8 mouse cellular contexts compared by ENCODE assay signal in the genomic region with DNA sequence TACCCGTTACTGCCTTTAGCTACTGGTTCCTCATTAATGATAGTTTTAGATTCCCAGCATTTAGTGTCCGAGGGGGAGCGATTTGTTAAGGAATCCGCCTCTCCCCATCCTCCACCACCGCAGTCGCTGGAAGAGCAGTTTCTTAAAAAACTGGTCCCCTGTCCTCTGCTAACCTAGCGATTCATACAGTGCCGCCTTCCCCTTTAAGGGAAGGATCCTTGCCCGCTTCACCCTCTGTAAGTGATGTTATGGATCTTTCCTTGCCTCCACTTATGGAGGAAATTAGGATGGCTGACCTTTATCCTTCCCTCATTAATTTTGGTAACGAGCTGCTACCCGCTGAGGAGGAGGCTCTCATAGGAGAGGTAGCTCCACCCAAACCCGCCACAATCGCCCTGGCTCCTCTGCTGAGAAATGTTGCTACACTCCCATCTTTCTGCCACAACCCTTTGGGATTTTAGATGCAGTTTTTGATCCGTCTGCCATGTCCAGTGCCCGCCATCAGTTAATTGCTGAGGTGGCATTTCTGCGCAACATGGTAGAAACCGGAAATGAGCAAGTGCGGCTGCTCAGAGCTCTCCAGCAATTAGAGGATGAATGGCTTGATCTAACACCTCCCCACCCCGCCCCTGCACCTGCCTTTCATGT. TPM values are rescaled to one million over a fixed set of nuclear protein-coding genes. Genes with fewer than 3 reads are reported as not detected.
DNase-seq lines count a peak whose midpoint lies in the region; ATAC-seq and TF ChIP-seq lines count a peak whose summit lies in the region.

No protein-coding gene starts in this region.

- H3K27me3 ChIP-seq in forebrain, embryonic 11.5 days (ENCODE audit: control insufficient read depth, insufficient read depth, low read length), result no peaks in the 10 kb centered on the region; the same call in 1 of the 2 replicates
- H3K27me3 ChIP-seq in liver, embryonic 16.5 days (ENCODE audit: control insufficient read depth, insufficient read depth, low read depth, low read length), result peaks cover 3% of the 10 kb centered on the region; the same call in 1 of the 2 replicates
- H3K27me3 ChIP-seq in neural tube, embryonic 11.5 days (ENCODE audit: control insufficient read depth, insufficient read depth, low read length), result no peaks in the 10 kb centered on the region
- no peaks in the 10 kb centered on the region for H3K27me3 ChIP-seq in testis, adult 2 months (ENCODE audit: control insufficient read depth, insufficient read depth, low read length)

- DNase-seq in CD8-positive naive resting alpha-beta T cell, adult 2 months (ENCODE audit: low read depth in 2 of 2, low spot score in 2 of 2), result peak; percentile 32 to 56
- peak; percentile 91 for DNase-seq in brain, embryonic 14.5 days (ENCODE audit: low read depth)
- peak; percentile 66 for DNase-seq in forebrain, embryonic 11.5 days (ENCODE audit: low spot score)
- DNase-seq in layer of hippocampus, adult 18-20 months (ENCODE audit: low spot score in 2 of 2), result peak; percentile 75 to 88
- DNase-seq in neural tube, embryonic 11.5 days (ENCODE audit: low spot score), result peak; percentile 54

- peak overlapping the region; percentile 49 for H3K4me3 ChIP-seq in forebrain, embryonic 11.5 days (ENCODE audit: low read depth, low read length)
- H3K4me3 ChIP-seq in liver, embryonic 16.5 days (ENCODE audit: low read depth, low read length), result peak overlapping the region; percentile 58
- H3K4me3 ChIP-seq in neural tube, embryonic 11.5 days (ENCODE audit: low read depth, low read length), result peak overlapping the region; percentile 53
- peak overlapping the region; percentile 93 for H3K4me3 ChIP-seq in testis, adult 2 months (ENCODE audit: control insufficient read depth, low read depth, low read length)

- no peak for TF ChIP-seq CTCF in brain, embryonic 14.5 days (IDR thresholded peaks at IDR 0.05; ENCODE audit: borderline replicate concordance, extremely low read depth, insufficient read depth, insufficient read length)
- no peak for TF ChIP-seq CTCF in testis, adult 2 months (IDR thresholded peaks at IDR 0.05; ENCODE audit: control insufficient read depth, insufficient read depth, insufficient replicate concordance, low read depth, low read length)

- peak overlapping the region; percentile 71 for H3K4me2 ChIP-seq in forebrain, embryonic 11.5 days (ENCODE audit: low read depth, low read length, severe bottlenecking)
- peak overlapping the region; percentile 80 for H3K4me2 ChIP-seq in liver, embryonic 16.5 days (ENCODE audit: low read depth, low read length)
- H3K4me2 ChIP-seq in neural tube, embryonic 11.5 days (ENCODE audit: low read depth), result peak overlapping the region; percentile 70

- H3K9me3 ChIP-seq in forebrain, embryonic 11.5 days (ENCODE audit: control insufficient read depth, low read length), result no peaks in the 10 kb centered on the region
- no peaks in the 10 kb centered on the region for H3K9me3 ChIP-seq in liver, embryonic 16.5 days (replicated peaks; ENCODE audit: control insufficient read depth, low read length)
- no peaks in the 10 kb centered on the region for H3K9me3 ChIP-seq in neural tube, embryonic 11.5 days (ENCODE audit: control insufficient read depth, low read length)

- peak overlapping the region; percentile 69 for H3K9ac ChIP-seq in forebrain, embryonic 11.5 days (ENCODE audit: low read length)
- H3K9ac ChIP-seq in liver, embryonic 16.5 days (ENCODE audit: low read depth, low read length), result peak overlapping the region; percentile 33; the same call in 1 of the 2 replicates
- H3K9ac ChIP-seq in neural tube, embryonic 11.5 days (ENCODE audit: low read length), result peak overlapping the region; percentile 61

- TF ChIP-seq POLR2A in brain, embryonic 14.5 days (IDR thresholded peaks at IDR 0.05; ENCODE audit: borderline replicate concordance, extremely low read depth, insufficient read depth, insufficient read length, poor library complexity, severe bottlenecking), result no peak
- no peak; the same call in 1 of the 2 replicates for TF ChIP-seq POLR2A in testis, adult 2 months (IDR thresholded peaks at IDR 0.05; ENCODE audit: control insufficient read depth, low read depth, low read length)

- ATAC-seq in forebrain, embryonic 11.5 days (replicated peaks; ENCODE audit: low FRiP score), result peak; percentile 87
- peak; percentile 62 to 76 for ATAC-seq in hematopoietic stem cell, adult 5-6 weeks (replicated peaks in 1 of 2; ENCODE audit: insufficient read depth in 1 of 2, low FRiP score in 2 of 2, low TSS enrichment in 1 of 2, low read depth in 1 of 2, poor library complexity in 2 of 2, severe bottlenecking in 2 of 2)
- ATAC-seq in liver, embryonic 16.5 days (ENCODE audit: low read depth), result no peak
- peak; percentile 60 for ATAC-seq in neural tube, embryonic 11.5 days (ENCODE audit: insufficient read depth, low FRiP score, low TSS enrichment)

- no peaks in the 10 kb centered on the region for H3K4me1 ChIP-seq in forebrain, embryonic 11.5 days (replicated peaks; ENCODE audit: control insufficient read depth, insufficient read depth, low read length)
- no peaks in the 10 kb centered on the region; the same call in 1 of the 2 replicates for H3K4me1 ChIP-seq in liver, embryonic 16.5 days (ENCODE audit: control insufficient read depth, low read depth, low read length)
- no peaks in the 10 kb centered on the region for H3K4me1 ChIP-seq in neural tube, embryonic 11.5 days (ENCODE audit: control insufficient read depth, insufficient read depth, low read length)
- H3K4me1 ChIP-seq in testis, adult 2 months (ENCODE audit: control insufficient read depth, insufficient read depth, low read length), result peaks cover 9% of the 10 kb centered on the region; the same call in 1 of the 2 replicates

- under 1% methylated on average over 19 of the region's 19 CpGs for WGBS in forebrain, embryonic 11.5 days
- under 1% methylated on average over 19 of the region's 19 CpGs for WGBS in liver, embryonic 16.5 days (ENCODE audit: insufficient replicate concordance)
- under 1% methylated on average over 19 of the region's 19 CpGs for WGBS in neural tube, embryonic 11.5 days

- H3K36me3 ChIP-seq in forebrain, embryonic 11.5 days (ENCODE audit: control insufficient read depth, insufficient read depth, low read length), result no peaks in the 10 kb centered on the region
- no peaks in the 10 kb centered on the region for H3K36me3 ChIP-seq in liver, embryonic 16.5 days (ENCODE audit: control insufficient read depth, insufficient read depth)
- H3K36me3 ChIP-seq in neural tube, embryonic 11.5 days (ENCODE audit: control insufficient read depth, insufficient read depth, low read length), result no peaks in the 10 kb centered on the region
- no peaks in the 10 kb centered on the region for H3K36me3 ChIP-seq in testis, adult 2 months (ENCODE audit: control insufficient read depth, insufficient read depth, low read length)

- peak overlapping the region; percentile 76 for H3K27ac ChIP-seq in forebrain, embryonic 11.5 days (ENCODE audit: low read depth, low read length)
- no peak overlapping the region for H3K27ac ChIP-seq in liver, embryonic 16.5 days (ENCODE audit: low read length)
- peak overlapping the region; percentile 50; the same call in 1 of the 2 replicates for H3K27ac ChIP-seq in neural tube, embryonic 11.5 days (ENCODE audit: low read depth, low read length)
- H3K27ac ChIP-seq in testis, adult 2 months (ENCODE audit: control insufficient read depth, insufficient read depth, low read depth, low read length), result peak overlapping the region; percentile 97

RNA-seq across cellular contexts. Expression of a gene that starts 10.8 kb away (rescaled TPM):
- polyA plus RNA-seq in brain, embryonic 14.5 days (2012; rRNA removed), result not detected in 2 replicates
- not detected in 2 replicates for polyA plus RNA-seq in forebrain, embryonic 11.5 days (2014; fragmentation: Nextera tagmentation; extraction: Ambion mirVana)
- total RNA-seq in hematopoietic stem cell, adult 5-6 weeks (2017), result not detected in 2 replicates
- not detected for total RNA-seq in layer of hippocampus, adult 18-20 months (2021)
- not detected in 2 replicates for polyA plus RNA-seq in liver, embryonic 16.5 days (2015; fragmentation: Nextera tagmentation; extraction: Ambion mirVana)
- polyA plus RNA-seq in neural tube, embryonic 11.5 days (2014; fragmentation: Nextera tagmentation; extraction: Ambion mirVana), result not detected in 2 replicates
- not detected in 2 replicates for polyA plus RNA-seq in testis, adult 2 months (2012; rRNA removed)

RNA-seq across cellular contexts. Expression of a gene that starts 28.9 kb away (rescaled TPM):
- not detected in 2 replicates for polyA plus RNA-seq in brain, embryonic 14.5 days (2012; rRNA removed)
- 0.33 TPM in 2 replicates for polyA plus RNA-seq in forebrain, embryonic 11.5 days (2014; fragmentation: Nextera tagmentation; extraction: Ambion mirVana)
- not detected in 2 replicates for total RNA-seq in hematopoietic stem cell, adult 5-6 weeks (2017)
- total RNA-seq in layer of hippocampus, adult 18-20 months (2021), result not detected
- not detected in 2 replicates for polyA plus RNA-seq in liver, embryonic 16.5 days (2015; fragmentation: Nextera tagmentation; extraction: Ambion mirVana)
- polyA plus RNA-seq in neural tube, embryonic 11.5 days (2014; fragmentation: Nextera tagmentation; extraction: Ambion mirVana), result not detected in 2 replicates
- 0.12 TPM in 1 of 2 replicates, not detected in the other for polyA plus RNA-seq in testis, adult 2 months (2012; rRNA removed)

RNA-seq across cellular contexts. Expression of a gene that starts 43.1 kb away (rescaled TPM):
- polyA plus RNA-seq in brain, embryonic 14.5 days (2012; rRNA removed), result 45.9 and 47.9 TPM in 2 replicates
- 22.0 and 23.0 TPM in 2 replicates for polyA plus RNA-seq in forebrain, embryonic 11.5 days (2014; fragmentation: Nextera tagmentation; extraction: Ambion mirVana)
- total RNA-seq in hematopoietic stem cell, adult 5-6 weeks (2017), result 27.0 and 28.5 TPM in 2 replicates
- 10 to 100 TPM; 22.0 to 23.3 TPM for total RNA-seq in layer of hippocampus, adult 18-20 months (2021)
- polyA plus RNA-seq in liver, embryonic 16.5 days (2015; fragmentation: Nextera tagmentation; extraction: Ambion mirVana), result 4.6 and 5.0 TPM in 2 replicates
- polyA plus RNA-seq in neural tube, embryonic 11.5 days (2014; fragmentation: Nextera tagmentation; extraction: Ambion mirVana), result 18.0 and 19.8 TPM in 2 replicates
- polyA plus RNA-seq in testis, adult 2 months (2012; rRNA removed), result 44.3 and 45.4 TPM in 2 replicates

RNA-seq across cellular contexts. Expression of a gene that starts 53.1 kb away (rescaled TPM):
- not detected in 2 replicates for polyA plus RNA-seq in brain, embryonic 14.5 days (2012; rRNA removed)
- polyA plus RNA-seq in forebrain, embryonic 11.5 days (2014; fragmentation: Nextera tagmentation; extraction: Ambion mirVana), result not detected in 2 replicates
- not detected in 2 replicates for total RNA-seq in hematopoietic stem cell, adult 5-6 weeks (2017)
- not detected for total RNA-seq in layer of hippocampus, adult 18-20 months (2021)
- not detected in 2 replicates for polyA plus RNA-seq in liver, embryonic 16.5 days (2015; fragmentation: Nextera tagmentation; extraction: Ambion mirVana)
- polyA plus RNA-seq in neural tube, embryonic 11.5 days (2014; fragmentation: Nextera tagmentation; extraction: Ambion mirVana), result not detected in 2 replicates
- polyA plus RNA-seq in testis, adult 2 months (2012; rRNA removed), result 0.12 and 0.16 TPM in 2 replicates

RNA-seq across cellular contexts. Expression of a gene that starts 57.3 kb away (rescaled TPM):
- 76.1 and 111 TPM in 2 replicates for polyA plus RNA-seq in brain, embryonic 14.5 days (2012; rRNA removed)
- polyA plus RNA-seq in forebrain, embryonic 11.5 days (2014; fragmentation: Nextera tagmentation; extraction: Ambion mirVana), result 82.2 and 89.0 TPM in 2 replicates
- total RNA-seq in hematopoietic stem cell, adult 5-6 weeks (2017), result 32.9 and 39.8 TPM in 2 replicates
- total RNA-seq in layer of hippocampus, adult 18-20 months (2021), result 10 to 100 TPM; 43.8 to 45.2 TPM
- 54.1 and 59.3 TPM in 2 replicates for polyA plus RNA-seq in liver, embryonic 16.5 days (2015; fragmentation: Nextera tagmentation; extraction: Ambion mirVana)
- 86.5 and 87.2 TPM in 2 replicates for polyA plus RNA-seq in neural tube, embryonic 11.5 days (2014; fragmentation: Nextera tagmentation; extraction: Ambion mirVana)
- polyA plus RNA-seq in testis, adult 2 months (2012; rRNA removed), result 82.5 and 90.8 TPM in 2 replicates
